Mouse (Mus musculus) megakaryocyte, embryonic 14.5 days (primary cell): Measurements from ENCODE around the gene H2-Eb1. TPM values are rescaled to one million over a fixed set of nuclear protein-coding genes. Genes with fewer than 3 reads are reported as not detected.

Experiments
- H3K27me3 ChIP-seq: replicated peaks from 2 replicates; pipeline ENCODE3; 2012; ENCODE audit warnings: inconsistent platforms
- H3K36me3 ChIP-seq: replicated peaks from 2 replicates; pipeline ENCODE3; 2012; ENCODE audit warnings: low read length, inconsistent platforms, mixed read lengths
- H3K4me1 ChIP-seq: 2 replicates; pipeline ENCODE4 v1.6.1; 2012; ENCODE audit warnings: inconsistent platforms
- H3K4me3 ChIP-seq: replicated peaks from 2 replicates; pipeline ENCODE3; 2012; ENCODE audit warnings: moderate library complexity, mild to moderate bottlenecking, inconsistent platforms
- H3K9me3 ChIP-seq: 2 replicates; pipeline ENCODE4 v1.6.1; 2012; ENCODE audit warnings: inconsistent platforms
- FLI1 ChIP-seq: IDR thresholded peaks from 2 replicates; pipeline ENCODE4 v1.6.1; 2012; ENCODE audit warnings: low read length, inconsistent platforms, mixed read lengths
- GATA1 ChIP-seq: IDR thresholded peaks from 3 replicates; pipeline ENCODE4 v1.6.1; 2012; ENCODE audit warnings: mixed read lengths, low read length, inconsistent platforms, borderline replicate concordance
- polyA plus RNA-seq: library from polyadenylated mRNA; stranded (reverse); fragments of >175 nt; gene quantifications from 2 replicates; pipeline ENCODE4 v1.2.3, GENCODE M21; 2012; ENCODE audit warnings: low replicate concordance; ENCODE audit not compliant: insufficient read depth

Gene H2-Eb1
- 2.8 TPM in 1 of 2 replicates, not detected in the other for polyA plus RNA-seq

DNA sequence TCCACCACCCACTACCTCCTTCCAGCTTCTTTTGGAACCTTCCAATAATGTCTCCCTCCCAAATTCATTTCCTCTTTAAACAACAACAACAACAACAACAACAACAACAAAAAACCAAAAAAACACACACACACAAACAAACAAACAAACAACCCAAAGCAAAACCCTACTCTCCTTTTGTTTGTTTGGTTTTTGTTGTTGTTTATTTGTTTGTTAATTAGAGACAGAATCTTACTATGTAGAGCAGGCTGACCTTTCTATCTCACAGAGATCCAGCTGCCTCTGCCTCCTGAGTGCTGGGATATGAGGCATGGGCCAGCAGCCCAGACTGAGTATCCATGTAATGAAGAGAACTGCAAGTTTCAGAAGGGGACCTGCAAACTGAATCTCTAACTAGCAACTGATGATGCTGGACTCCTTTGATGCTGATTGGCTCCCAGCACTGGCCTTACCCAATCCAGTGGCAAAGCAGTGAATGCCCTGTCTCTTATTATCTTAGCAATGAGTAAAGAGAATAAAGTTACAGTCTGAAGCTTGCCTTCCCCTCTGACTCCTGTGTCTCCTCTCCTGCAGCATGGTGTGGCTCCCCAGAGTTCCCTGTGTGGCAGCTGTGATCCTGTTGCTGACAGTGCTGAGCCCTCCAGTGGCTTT, at the start of gene H2-Eb1:
Gene H2-Eb1 (plus strand): TSS at position 488 of the 651 bp plus-strand sequence.
- peaks cover 4% of the 10 kb centered on the region for H3K27me3 ChIP-seq
- no peaks in the 10 kb centered on the region for H3K36me3 ChIP-seq
- TF ChIP-seq GATA1, result no peak
- TF ChIP-seq FLI1, result no peak
- H3K4me3 ChIP-seq, result peak within 1 kb of the TSS; percentile 46
- H3K9me3 ChIP-seq, result peaks cover 11% of the 10 kb centered on the region
- peaks cover 33% of the 10 kb centered on the region for H3K4me1 ChIP-seq

GRCm38 (mm10) chr17:34256501-34256900, 49.2 kb upstream of the H2-Eb1 start:
- peaks cover 47% of the 10 kb centered on the region for H3K27me3 ChIP-seq
- no peak overlapping the region for H3K4me3 ChIP-seq
- TF ChIP-seq GATA1 (no peak), FLI1 (no peak)
- H3K36me3 ChIP-seq, result no peaks in the 10 kb centered on the region
- H3K4me1 ChIP-seq, result no peaks in the 10 kb centered on the region
- H3K9me3 ChIP-seq, result no peaks in the 10 kb centered on the region

- Histone ChIP-seq H3K9me3 (no peaks in the 10 kb centered on the region), H3K27me3 (peaks cover 55% of the 10 kb centered on the region), H3K36me3 (no peaks in the 10 kb centered on the region), H3K4me3 (no peak within 1 kb of the TSS), H3K4me1 (no peaks in the 10 kb centered on the region)
- no peak for TF ChIP-seq FLI1
- no peak for TF ChIP-seq GATA1
These were observed 47.9 kb upstream of the H2-Eb1 start, which contains the start of gene H2-Ab1 for GRCm38 (mm10) chr17:34257594-34258375. Gene H2-Ab1 (plus strand): TSS chr17:34257689.

GRCm38 (mm10) chr17:34260551-34260950, 45.1 kb upstream of the H2-Eb1 start:
- Histone ChIP-seq H3K9me3 (0 out of 2 replicates have a peak, but pooled peaks cover 5% of the 10 kb centered on the region), H3K27me3 (peaks cover 76% of the 10 kb centered on the region), H3K36me3 (no peaks in the 10 kb centered on the region), H3K4me1 (peaks cover 13% of the 10 kb centered on the region), H3K4me3 (no peak overlapping the region)
- no peak for TF ChIP-seq FLI1
- TF ChIP-seq GATA1, result no peak

DNA sequence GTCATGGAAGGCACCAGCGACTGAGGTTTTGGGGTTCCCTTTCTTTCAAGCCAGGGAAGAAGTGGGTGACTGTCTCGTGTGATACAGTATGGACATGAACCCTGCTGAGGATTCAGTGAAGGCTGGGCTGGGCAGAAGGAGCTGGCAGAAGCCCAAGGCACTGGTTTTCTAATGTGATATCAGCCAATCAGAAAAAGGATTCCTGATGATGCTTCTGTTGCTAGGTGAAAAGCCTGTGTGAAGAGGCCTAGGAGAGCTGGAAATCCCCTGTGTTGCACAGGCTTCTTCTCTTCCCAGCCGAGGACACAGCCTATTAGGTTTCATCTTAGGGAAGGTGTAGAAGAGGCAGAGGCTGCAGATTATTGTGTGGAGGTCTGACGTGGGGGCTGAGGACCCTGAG, 44.2 kb upstream of the H2-Eb1 start:
- no peaks in the 10 kb centered on the region for H3K36me3 ChIP-seq
- TF ChIP-seq FLI1 (no peak), GATA1 (no peak)
- peaks cover 74% of the 10 kb centered on the region for H3K27me3 ChIP-seq
- peaks cover 13% of the 10 kb centered on the region for H3K4me1 ChIP-seq
- H3K9me3 ChIP-seq, result 0 out of 2 replicates have a peak, but pooled peaks cover 5% of the 10 kb centered on the region
- H3K4me3 ChIP-seq, result no peak overlapping the region

- Histone ChIP-seq H3K27me3 (peaks cover 74% of the 10 kb centered on the region), H3K36me3 (no peaks in the 10 kb centered on the region), H3K9me3 (0 out of 2 replicates have a peak, but pooled peaks cover 5% of the 10 kb centered on the region), H3K4me3 (peak overlapping the region; percentile 90), H3K4me1 (peaks cover 13% of the 10 kb centered on the region)
- no peak for TF ChIP-seq FLI1
- TF ChIP-seq GATA1, result no peak
These were observed 42.6 kb upstream of the H2-Eb1 start for GRCm38 (mm10) chr17:34263068-34263467.

GRCm38 (mm10) chr17:34263811-34264371, 41.8 kb upstream of the H2-Eb1 start:
- Histone ChIP-seq H3K27me3 (peaks cover 75% of the 10 kb centered on the region), H3K4me1 (peaks cover 13% of the 10 kb centered on the region), H3K9me3 (0 out of 2 replicates have a peak, but pooled peaks cover 5% of the 10 kb centered on the region), H3K4me3 (peak overlapping the region; percentile 90), H3K36me3 (no peaks in the 10 kb centered on the region)
- no peak for TF ChIP-seq GATA1
- TF ChIP-seq FLI1, result no peak

DNA sequence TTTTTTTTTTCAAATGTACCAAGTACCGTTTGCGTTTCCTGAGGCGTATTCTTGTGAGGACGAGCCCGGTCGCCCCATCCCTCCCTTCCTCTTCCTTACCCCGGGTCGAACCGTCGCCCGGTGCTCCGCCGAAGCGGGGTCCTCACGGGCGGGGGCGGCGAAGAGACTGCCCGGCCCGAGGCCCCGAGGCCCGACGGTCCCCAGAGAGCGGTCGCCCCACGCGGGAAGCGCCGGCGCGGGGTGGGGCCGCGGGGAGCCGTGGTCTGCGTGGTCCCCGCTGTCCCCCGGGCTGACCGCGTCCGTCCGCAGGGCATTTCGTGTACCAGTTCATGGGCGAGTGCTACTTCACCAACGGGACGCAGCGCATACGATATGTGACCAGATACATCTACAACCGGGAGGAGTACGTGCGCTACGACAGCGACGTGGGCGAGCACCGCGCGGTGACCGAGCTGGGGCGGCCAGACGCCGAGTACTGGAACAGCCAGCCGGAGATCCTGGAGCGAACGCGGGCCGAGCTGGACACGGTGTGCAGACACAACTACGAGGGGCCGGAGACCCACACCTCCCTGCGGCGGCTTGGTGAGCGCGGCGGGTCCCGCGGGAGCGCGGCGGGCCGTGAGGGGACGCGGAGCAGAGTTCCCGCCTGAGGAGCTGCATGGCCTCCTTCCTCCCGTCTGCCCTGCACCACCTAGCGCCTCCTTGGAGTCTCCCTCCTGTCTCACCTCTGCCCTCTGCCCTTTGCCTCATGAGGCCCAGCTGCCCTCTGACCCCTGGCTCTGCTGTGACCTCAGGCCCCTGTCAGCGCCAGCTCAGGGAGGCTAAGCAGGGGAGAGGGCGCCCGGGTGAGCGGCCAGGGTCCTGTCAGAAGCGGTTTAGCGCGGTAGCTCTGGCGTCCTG, 41.0 kb upstream of the H2-Eb1 start:
- TF ChIP-seq GATA1 (no peak), FLI1 (no peak)
- Histone ChIP-seq H3K27me3 (peaks cover 71% of the 10 kb centered on the region), H3K4me1 (peaks cover 13% of the 10 kb centered on the region), H3K9me3 (0 out of 2 replicates have a peak, but pooled peaks cover 5% of the 10 kb centered on the region), H3K36me3 (no peaks in the 10 kb centered on the region), H3K4me3 (peak overlapping the region; percentile 89)

DNA sequence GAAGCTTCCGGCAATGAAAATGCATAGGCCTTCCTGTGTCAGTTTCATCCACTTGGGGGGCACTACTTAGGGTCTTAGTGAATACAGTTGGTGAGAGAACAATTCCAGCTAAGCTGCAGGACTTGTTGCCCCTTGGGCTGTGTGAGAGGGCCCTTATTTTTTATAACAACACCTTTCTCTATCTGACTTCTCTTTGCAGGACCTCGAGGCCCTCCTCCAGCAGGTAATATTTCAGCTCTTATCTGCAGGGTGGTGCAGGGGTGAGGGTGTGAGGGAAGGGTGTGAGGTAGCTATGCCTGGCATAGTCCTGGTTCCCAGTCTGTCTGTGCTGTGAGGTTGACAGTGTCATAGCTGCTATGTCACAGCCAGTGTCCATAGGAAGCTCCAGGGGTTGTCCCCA, 37.4 kb upstream of the H2-Eb1 start:
- 0 out of 2 replicates have a peak, but pooled peaks cover 5% of the 10 kb centered on the region for H3K9me3 ChIP-seq
- no peak overlapping the region for H3K4me3 ChIP-seq
- no peaks in the 10 kb centered on the region for H3K36me3 ChIP-seq
- H3K27me3 ChIP-seq, result peaks cover 51% of the 10 kb centered on the region
- H3K4me1 ChIP-seq, result peaks cover 9% of the 10 kb centered on the region
- TF ChIP-seq FLI1 (no peak), GATA1 (no peak)
